Mouse (Mus musculus) urinary bladder, postnatal 4 days (tissue): Measurements from ENCODE around the gene Isy1.

Source experiments
- DNase-seq, 2 experiments: peaks; one replicate each; pipeline ENCODE4 v3.0.0; 2021 to 2022; ENCODE audit warnings: low spot score in 2 of 2

Gene Isy1

GRCm38 (mm10) chr6:87804886-87805285, 33.7 kb downstream of the Isy1 start:
- peak in 1 of 2 experiments; percentile 33 for DNase-seq

GRCm38 (mm10) chr6:87804036-87804435, 34.6 kb downstream of the Isy1 start:
- no peak for DNase-seq

- DNase-seq = peak in 1 of 2 experiments; percentile 47
Measured at GRCm38 (mm10) chr6:87802462-87802861, 36.1 kb downstream of the Isy1 start.

DNA sequence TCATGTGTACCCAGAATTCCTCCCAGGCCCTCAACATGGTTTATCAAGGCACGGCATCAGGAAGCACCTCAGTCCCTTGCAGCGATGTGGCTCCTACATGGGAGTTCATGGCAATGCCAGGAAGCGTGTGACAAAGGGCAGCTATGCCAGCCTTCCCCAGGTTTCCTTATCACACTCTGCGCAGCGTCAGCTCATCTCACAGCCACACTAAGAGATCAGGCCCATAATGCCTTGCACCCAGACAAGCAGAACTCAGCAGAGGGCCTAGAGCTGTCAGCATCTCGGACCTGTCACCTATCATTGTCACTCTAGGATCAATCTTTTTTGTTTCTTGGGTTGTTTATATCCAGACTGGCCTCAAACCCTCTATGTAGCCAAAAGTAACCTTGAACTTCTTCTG, 39.0 kb downstream of the Isy1 start:
- DNase-seq = no peak

GRCm38 (mm10) chr6:87797321-87797720, 41.3 kb downstream of the Isy1 start:
- DNase-seq = no peak

- peak in 1 of 2 experiments; percentile 33 for DNase-seq
Measured at GRCm38 (mm10) chr6:87796251-87796880, 42.2 kb downstream of the Isy1 start.

DNA sequence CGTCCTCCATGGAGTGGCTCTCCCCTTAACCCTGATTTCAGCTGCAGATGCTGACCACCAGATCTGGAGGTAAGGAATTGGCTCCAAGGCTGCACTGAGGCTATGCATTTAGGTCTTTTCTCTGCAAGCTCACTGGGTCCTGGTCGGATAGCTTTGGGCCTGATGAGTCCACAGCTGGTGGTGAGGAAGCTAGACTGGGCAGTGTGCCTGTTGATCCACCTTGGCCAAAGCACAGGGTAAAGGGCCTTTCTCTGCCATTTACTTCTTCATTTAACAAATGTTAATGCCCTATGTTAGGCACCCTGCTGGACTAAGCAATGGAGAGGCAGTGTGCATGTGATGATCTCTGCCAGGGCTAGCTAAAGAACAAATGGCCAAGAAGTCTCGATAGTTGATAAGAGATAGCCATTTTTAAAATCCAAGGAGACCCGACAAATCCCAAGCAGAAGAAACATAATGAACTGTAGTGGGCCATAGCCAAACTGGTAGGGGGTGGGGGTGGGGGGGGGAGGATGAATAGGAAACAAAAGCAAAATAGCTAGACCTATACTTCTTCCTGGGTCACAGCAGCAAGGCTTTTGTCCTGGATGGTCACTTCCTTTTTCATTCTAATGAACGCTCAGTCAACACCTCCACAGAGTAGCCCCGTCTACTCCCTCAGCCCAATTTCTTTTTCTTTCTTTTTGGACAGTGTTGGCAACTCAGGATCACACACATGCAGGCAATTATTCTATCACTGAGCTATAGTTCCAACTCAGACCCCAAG, 43.0 kb downstream of the Isy1 start:
- DNase-seq = peak in 1 of 2 experiments; percentile 39

DNA sequence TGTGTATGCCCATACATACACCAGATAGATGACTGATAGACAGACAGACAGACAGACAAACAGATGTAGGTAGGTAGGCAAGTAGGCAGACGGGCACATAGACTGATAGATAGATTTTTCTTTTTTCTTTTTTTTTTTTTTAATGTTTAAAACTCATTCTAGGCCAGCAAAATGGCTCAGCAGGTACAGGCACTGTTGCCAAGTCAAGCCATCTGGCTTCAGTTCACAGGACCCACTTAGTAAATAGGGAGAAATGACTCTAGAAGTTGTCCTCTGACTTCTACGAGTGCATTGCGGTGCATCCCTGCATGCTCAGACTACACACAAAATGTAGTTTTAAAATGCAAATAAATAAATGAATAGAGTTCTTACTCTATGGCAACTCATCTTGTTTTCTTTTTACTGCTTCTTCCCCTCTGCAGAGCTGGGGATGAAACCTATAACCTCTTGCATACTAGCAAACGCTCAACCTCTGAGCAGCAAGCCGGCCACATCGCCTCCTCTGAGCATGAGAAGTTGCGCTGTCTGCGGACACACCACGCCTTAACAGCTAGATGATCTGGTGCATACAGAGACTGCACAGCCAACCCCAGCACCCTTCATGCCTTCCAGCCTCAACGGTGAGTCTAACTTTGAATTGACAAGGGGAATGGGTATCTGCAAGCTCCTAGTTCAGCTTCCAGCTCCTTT, 44.6 kb downstream of the Isy1 start:
- peak in 1 of 2 experiments; percentile 49 for DNase-seq

DNA sequence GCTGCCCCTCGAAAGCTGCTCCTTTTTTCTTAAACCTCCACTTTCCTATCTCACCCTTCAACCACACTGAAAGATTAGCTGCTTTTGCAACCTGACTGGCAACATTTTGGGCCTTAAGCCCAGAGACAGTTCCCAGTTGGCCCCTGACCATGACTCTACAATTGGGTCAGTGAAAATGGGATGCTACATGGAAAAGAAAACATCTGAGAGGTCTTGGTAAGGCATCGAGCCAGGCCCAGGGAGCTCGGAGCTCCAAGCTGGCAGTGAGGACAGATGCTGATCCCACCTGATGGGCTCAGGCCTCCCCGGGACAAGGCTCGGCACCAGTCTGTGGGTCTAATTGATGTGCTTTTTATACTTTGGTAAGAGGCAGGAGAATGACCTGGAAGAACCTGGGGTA, 46.8 kb downstream of the Isy1 start:
- peak in 1 of 2 experiments; percentile 51 for DNase-seq

GRCm38 (mm10) chr6:87790779-87791480, 47.7 kb downstream of the Isy1 start:
- DNase-seq = peak in 1 of 2 experiments; percentile 57

DNA sequence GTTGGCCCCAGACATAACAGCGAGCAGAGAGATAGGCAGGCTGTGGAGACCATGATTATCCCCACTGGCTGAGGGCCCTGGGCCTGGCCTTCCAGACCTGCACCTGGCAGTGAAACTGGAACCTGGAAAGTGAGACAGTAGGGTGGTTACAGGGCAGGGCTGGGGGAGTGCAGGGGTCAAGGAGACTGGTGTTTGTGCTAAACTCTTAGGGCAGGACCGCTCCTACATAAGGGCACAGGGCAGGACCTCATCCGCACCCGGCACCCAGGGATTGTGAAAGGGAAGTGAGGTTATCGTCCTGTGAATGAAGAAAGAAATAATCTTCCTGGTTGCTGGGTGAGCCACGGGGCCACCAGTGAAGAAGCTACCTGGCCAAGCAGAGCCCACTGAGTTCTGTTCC, 48.8 kb downstream of the Isy1 start:
- DNase-seq = no peak

DNA sequence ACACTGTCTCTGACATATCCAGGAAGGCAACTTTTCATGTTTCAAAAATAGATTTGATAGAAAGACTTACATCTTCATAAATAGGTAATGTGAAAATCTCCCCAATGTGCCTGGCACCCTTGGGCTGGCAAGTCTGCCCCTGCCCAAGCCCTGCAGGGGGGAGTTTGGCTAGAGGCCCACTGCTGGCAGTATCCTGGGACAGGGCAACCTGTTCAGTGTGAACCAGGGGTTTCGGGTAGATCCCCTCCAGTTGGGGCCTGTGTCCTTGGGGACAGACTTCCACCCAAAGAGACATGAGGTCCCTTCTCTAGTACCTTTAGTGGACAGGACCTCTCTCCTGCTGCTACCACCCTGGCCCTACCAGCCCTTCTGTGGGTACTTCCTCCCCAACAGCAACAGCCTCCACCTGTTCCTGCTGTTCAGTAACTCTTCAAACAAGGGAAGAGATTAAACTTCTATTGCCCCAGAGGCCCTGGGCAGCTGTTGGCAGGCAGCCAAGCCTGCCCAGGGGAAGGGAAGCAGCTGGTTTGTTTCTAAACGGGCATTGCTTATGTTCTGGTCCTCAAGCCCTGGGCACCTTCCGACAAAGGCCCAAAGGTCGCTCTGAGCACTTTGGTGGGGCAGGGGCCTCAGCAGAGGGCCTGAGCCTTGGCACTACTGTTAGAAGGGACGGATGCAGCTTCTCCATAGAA, 49.6 kb downstream of the Isy1 start:
- peak in 1 of 2 experiments; percentile 45 for DNase-seq

GRCm38 (mm10) chr6:87788266-87788895, 50.2 kb downstream of the Isy1 start:
- DNase-seq = no peak

DNA sequence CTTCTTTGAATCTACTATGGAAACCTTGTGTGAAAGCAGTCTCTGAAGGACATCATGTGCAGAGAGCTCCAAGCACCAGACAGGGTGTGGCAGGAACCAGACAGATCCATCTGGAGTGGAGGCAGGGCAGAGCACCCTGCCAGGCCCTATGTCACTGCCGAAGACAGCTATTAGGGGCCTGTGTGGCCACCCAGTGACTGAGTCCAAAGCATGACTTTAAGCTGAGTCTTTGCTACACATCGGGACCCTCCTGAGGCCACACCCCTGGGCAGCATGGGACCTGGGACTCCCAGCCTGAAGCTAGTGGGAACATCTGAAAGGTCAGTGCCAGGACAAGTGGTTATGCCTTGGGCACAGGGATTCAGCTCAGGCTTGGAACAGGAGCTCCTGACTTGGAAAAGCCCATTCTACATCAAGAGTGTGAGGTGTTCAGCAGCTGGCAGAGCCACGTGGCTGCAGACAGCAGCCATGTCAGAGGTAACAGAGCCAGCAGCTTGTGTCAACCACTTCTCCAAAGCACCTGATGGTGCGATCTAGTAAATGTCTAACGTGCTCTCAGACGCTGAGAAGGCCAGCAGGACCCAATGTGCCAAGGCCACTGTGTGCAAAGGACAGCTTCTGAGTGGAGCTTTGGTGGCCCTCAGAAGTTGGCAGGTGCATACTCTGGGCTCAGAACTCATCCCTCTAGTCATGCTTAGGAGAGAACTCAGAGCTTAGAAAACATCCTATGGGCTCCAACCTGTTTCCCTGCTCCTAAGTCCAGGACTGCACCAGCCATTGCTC, 51.3 kb downstream of the Isy1 start:
- no peak for DNase-seq

GRCm38 (mm10) chr6:87786621-87787020, 52.0 kb downstream of the Isy1 start:
- no peak for DNase-seq

GRCm38 (mm10) chr6:87784033-87784432, 54.6 kb downstream of the Isy1 start:
- no peak for DNase-seq

DNA sequence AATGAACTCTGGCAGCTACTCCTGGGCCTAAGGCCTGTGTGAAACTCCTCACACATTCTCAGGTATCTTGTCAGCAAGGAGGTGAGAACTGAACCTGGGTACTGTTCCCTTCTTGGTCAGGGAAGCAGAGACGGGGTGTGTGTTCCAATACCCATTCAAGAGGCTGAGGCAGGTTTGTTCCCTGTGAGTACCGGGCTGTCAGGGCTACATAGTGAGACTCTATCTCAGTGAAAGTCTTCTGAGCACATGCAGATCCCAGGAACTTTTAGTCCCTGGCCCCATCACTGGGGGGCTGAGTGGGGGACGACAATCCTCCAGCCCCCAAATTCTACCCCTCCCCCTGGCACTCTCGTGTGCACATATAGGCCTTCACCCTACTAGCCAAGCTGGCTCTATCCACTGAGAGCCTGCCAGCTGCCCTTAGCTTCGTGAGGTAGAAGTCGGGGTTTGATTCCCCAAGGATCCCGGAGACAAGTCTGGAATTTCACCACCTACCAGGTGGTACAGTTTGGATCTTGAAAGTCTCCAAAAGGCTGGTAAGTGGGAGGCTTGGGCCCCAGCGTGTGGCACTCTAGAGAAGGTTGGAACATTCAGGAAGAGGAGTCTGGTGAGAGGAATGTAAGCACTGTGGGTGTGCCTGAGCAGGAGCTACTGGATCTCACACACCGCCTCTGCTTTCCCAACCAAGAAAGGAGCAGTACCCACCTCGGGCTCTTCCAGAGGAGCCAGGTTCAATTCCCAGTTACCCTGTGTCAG, 57.9 kb downstream of the Isy1 start:
- DNase-seq = peak; percentile 12 to 52

GRCm38 (mm10) chr6:87779174-87780165, 59.1 kb downstream of the Isy1 start:
- DNase-seq = peak; percentile 13 to 55
